Mouse (Mus musculus) kidney, adult 2 months (tissue): ENCODE data around the gene Hunk.

ENCODE experiments used
- CTCF ChIP-seq: fragments of 200-500 bp; conservative IDR thresholded peaks from 2 replicates; pipeline ENCODE4 v1.5.1; 2011; ENCODE audit warnings: low read depth, mild to moderate bottlenecking, control low read depth, low read length, moderate library complexity, mixed read lengths; ENCODE audit not compliant: insufficient read depth, insufficient read length
- POLR2A ChIP-seq: fragments of 200-500 bp; IDR thresholded peaks from one replicate; pipeline ENCODE4 v1.6.1; 2011; ENCODE audit warnings: low read depth, low read length, control low read depth

GRCm38 (mm10) chr16:90341086-90341485, 44.7 kb upstream of the Hunk start:
- no peak for TF ChIP-seq CTCF
- TF ChIP-seq POLR2A, result no peak
